Mouse (Mus musculus) embryonic facial prominence, embryonic 14.5 days (tissue): Measurements from ENCODE around the gene Slc25a21. TPM values are rescaled to one million over a fixed set of nuclear protein-coding genes. Genes with fewer than 3 reads are reported as not detected.

Experiments
- ATAC-seq: fragments of 200-750 bp; cut with Nextera tagmentation; 2 replicates; pipeline ENCODE4 v1.8.0; 2017; ENCODE audit warnings: low read depth, moderate number of reproducible peaks, moderate TSS enrichment
- DNase-seq: peaks from one replicate; pipeline ENCODE4 v3.0.0-alpha.2; 2015; ENCODE audit warnings: low spot score
- H3K27ac ChIP-seq: fragments of 300-500 bp; sonication (generic); replicated peaks from 2 replicates; pipeline ENCODE4 v1.5.1; 2014; ENCODE audit warnings: low read depth, mild to moderate bottlenecking, low read length, moderate library complexity
- H3K27me3 ChIP-seq: fragments of 300-500 bp; sonication (generic); replicated peaks from 2 replicates; pipeline ENCODE4 v1.6.1; 2014; ENCODE audit warnings: low read length; ENCODE audit not compliant: control insufficient read depth, insufficient read depth
- H3K36me3 ChIP-seq: fragments of 300-500 bp; sonication (generic); 2 replicates; pipeline ENCODE4 v1.6.1; 2014; ENCODE audit warnings: low read length, mixed read lengths; ENCODE audit not compliant: control insufficient read depth, insufficient read depth
- H3K4me1 ChIP-seq: fragments of 300-500 bp; sonication (generic); 2 replicates; pipeline ENCODE4 v1.6.1; 2014; ENCODE audit warnings: antibody characterized with exemption, low read length; ENCODE audit not compliant: control insufficient read depth, insufficient read depth
- H3K4me2 ChIP-seq: fragments of 300-500 bp; sonication (generic); 2 replicates; pipeline ENCODE4 v1.6.1; 2014; ENCODE audit warnings: low read depth, mild to moderate bottlenecking, low read length, moderate library complexity, mixed read lengths
- H3K4me3 ChIP-seq: fragments of 300-500 bp; sonication (generic); 2 replicates; pipeline ENCODE4 v1.5.1; 2014; ENCODE audit warnings: low read depth, mild to moderate bottlenecking, low read length
- H3K9ac ChIP-seq: fragments of 300-500 bp; sonication (generic); 2 replicates; pipeline ENCODE4 v1.6.1; 2014; ENCODE audit warnings: low read depth, mild to moderate bottlenecking, low read length, moderate library complexity, mixed read lengths
- H3K9me3 ChIP-seq: fragments of 300-500 bp; sonication (generic); 2 replicates; pipeline ENCODE4 v1.6.1; 2016; ENCODE audit warnings: low read length; ENCODE audit not compliant: control insufficient read depth
- WGBS: fragments of 180-500 bp; shearing (Covaris S2); extraction: QIAGEN DNeasy Blood & Tissue Kit; methylation state at CpG from one replicate; pipeline ENCODE4 v1.1.7; 2014; 5-methylcytosine and 5-hydroxymethylcytosine counted together
- polyA plus RNA-seq: library from polyadenylated mRNA; unstranded; fragments of >200 nt; fragmentation: Nextera tagmentation; extraction: Ambion mirVana; gene quantifications from 2 replicates; pipeline ENCODE4 v1.2.1, GENCODE M21; 2014

The Slc25a21 gene
- polyA plus RNA-seq, 1 experiment from 2014 or later: 0.58 TPM

- H3K4me1 ChIP-seq: no peaks in the 10 kb centered on the region
- 89% methylated on average over 9 of the region's 9 CpGs for WGBS
- ATAC-seq (no peak), DNase-seq (no peak)
- no peaks in the 10 kb centered on the region for H3K9me3 ChIP-seq
- H3K27ac ChIP-seq: no peak overlapping the region
- no peak overlapping the region for H3K4me2 ChIP-seq
- no peaks in the 10 kb centered on the region; the same call in 1 of the 2 replicates for H3K27me3 ChIP-seq
- H3K36me3 ChIP-seq: no peaks in the 10 kb centered on the region
- H3K4me3 ChIP-seq: no peak overlapping the region
- H3K9ac ChIP-seq: no peak overlapping the region
These were observed 526.5 kb downstream of the Slc25a21 start for GRCm38 (mm10) chr12:56670795-56671194.

GRCm38 (mm10) chr12:56669451-56670122 is 527.7 kb downstream of the Slc25a21 start:
- H3K27me3 ChIP-seq: no peaks in the 10 kb centered on the region
- H3K36me3 ChIP-seq: no peaks in the 10 kb centered on the region
- WGBS: 29% methylated on average over 9 of the region's 9 CpGs
- no peaks in the 10 kb centered on the region for H3K9me3 ChIP-seq
- H3K9ac ChIP-seq: no peak overlapping the region
- H3K4me2 ChIP-seq: peak overlapping the region; percentile 2
- no peak overlapping the region; the same call in 1 of the 2 replicates for H3K27ac ChIP-seq
- no peak overlapping the region for H3K4me3 ChIP-seq
- ATAC-seq (no peak), DNase-seq (peak; percentile 48)
- H3K4me1 ChIP-seq: no peaks in the 10 kb centered on the region

Other genes with a start within 250 kb of the Slc25a21 start
- gene Prps1l3, start 32.9 kb upstream of the Slc25a21 start, polyA plus RNA-seq: 53.3 and 64.9 TPM in 2 replicates
- 6.9 and 8.7 TPM in 2 replicates for gene Mipol1, start 33.0 kb upstream of the Slc25a21 start, polyA plus RNA-seq